Mouse (Mus musculus) E14TG2a.4 (cell line): ENCODE measurements around the gene Itga2.

Source experiments
- H3K27me3 ChIP-seq: 2 replicates; pipeline ENCODE4 v1.6.1; 2014; ENCODE audit warnings: low read length, control low read depth; ENCODE audit not compliant: insufficient read depth
- H3K36me3 ChIP-seq: 2 replicates; pipeline ENCODE4 v1.6.1; 2014; ENCODE audit warnings: low read length, control low read depth; ENCODE audit not compliant: insufficient read depth
- H3K4me1 ChIP-seq: replicated peaks from 2 replicates; pipeline ENCODE4 v1.6.1; 2014; ENCODE audit warnings: low read depth, low read length, control low read depth
- H3K4me3 ChIP-seq: replicated peaks from 2 replicates; pipeline ENCODE4 v1.5.1; 2014; ENCODE audit warnings: mild to moderate bottlenecking, low read length
- H3K9me3 ChIP-seq: 2 replicates; pipeline ENCODE4 v1.6.1; 2014; ENCODE audit warnings: low read length, control low read depth
- CTCF ChIP-seq: conservative IDR thresholded peaks from 2 replicates; pipeline ENCODE4 v1.5.1; 2014; ENCODE audit warnings: low read length
- NANOG ChIP-seq: IDR thresholded peaks from 2 replicates; pipeline ENCODE4 v1.6.1; 2014; ENCODE audit warnings: borderline replicate concordance, low read length, mixed read lengths
- POU5F1 ChIP-seq: IDR thresholded peaks from 2 replicates; pipeline ENCODE4 v1.6.1; 2014; ENCODE audit warnings: low read length, borderline replicate concordance

Itga2 gene

DNA sequence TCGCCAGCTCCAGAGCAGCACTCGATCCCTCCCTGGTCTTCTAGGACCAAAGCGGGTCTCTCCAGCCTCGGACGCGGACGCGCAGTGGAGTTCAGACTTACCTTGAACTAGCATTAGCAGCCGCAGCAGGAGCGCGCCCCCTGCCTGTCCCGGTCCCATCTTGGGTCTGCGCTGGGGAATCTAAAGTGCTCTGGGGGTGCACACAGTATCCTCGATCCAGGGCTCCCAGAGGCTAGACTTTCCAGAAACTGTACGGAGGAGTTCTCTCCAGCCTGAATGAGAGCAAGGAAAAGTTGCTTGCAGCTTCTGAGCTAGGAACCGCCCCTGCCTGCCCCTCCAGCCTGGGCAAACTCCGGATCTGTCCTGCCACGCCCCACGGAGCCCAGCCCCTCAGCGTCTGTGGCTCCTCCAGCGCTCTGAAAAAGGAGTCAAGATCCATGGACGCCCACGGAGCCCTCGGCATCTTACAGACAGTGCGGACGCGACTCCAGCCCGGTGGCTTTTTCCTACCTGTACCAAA, at the start of gene Itga2:
TSS of gene Itga2 (minus strand) at position 326 of the 520 bp plus-strand sequence.
- Histone ChIP-seq H3K9me3 (0 out of 2 replicates have a peak, but pooled peaks cover 2% of the 10 kb centered on the region), H3K4me3 (peak within 1 kb of the TSS; percentile 76), H3K4me1 (peaks cover 16% of the 10 kb centered on the region), H3K36me3 (no peaks in the 10 kb centered on the region), H3K27me3 (peaks cover 53% of the 10 kb centered on the region)
- TF ChIP-seq CTCF (peak; percentile 10; the same call in 1 of the 2 replicates), NANOG (no peak), POU5F1 (no peak)

DNA sequence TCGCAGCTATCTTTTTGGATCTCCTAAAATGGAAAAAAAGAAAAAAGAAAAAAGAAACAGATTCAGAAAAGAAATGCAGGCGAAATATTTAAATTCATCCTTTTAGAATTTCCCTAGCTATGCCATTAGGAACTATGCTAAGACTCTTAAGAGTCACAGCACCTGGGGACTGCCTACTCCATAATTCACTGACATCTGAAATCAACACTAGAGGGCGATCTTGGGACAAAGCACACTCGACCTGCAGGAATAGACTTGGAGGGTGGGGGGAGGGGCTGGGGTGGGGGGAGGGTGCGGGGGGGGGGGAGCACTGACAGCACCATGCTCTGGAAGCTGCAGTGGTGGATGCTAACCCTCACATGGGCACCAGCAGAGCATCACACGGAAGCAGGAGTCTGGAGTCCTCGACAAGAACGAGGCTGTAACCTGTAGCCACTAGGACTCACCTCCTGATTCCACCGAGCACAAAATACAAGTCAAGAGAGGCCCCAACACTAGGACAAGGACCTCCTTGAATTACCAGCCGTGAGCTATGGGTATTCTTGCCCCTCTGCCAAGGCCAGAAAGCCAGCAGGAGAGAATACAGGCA, 49.0 kb upstream of the Itga2 start:
- Histone ChIP-seq H3K4me3 (no peak overlapping the region), H3K4me1 (no peaks in the 10 kb centered on the region), H3K9me3 (no peaks in the 10 kb centered on the region), H3K36me3 (no peaks in the 10 kb centered on the region), H3K27me3 (no peaks in the 10 kb centered on the region)
- TF ChIP-seq CTCF, result peak; percentile 34
- TF ChIP-seq POU5F1, result no peak

DNA sequence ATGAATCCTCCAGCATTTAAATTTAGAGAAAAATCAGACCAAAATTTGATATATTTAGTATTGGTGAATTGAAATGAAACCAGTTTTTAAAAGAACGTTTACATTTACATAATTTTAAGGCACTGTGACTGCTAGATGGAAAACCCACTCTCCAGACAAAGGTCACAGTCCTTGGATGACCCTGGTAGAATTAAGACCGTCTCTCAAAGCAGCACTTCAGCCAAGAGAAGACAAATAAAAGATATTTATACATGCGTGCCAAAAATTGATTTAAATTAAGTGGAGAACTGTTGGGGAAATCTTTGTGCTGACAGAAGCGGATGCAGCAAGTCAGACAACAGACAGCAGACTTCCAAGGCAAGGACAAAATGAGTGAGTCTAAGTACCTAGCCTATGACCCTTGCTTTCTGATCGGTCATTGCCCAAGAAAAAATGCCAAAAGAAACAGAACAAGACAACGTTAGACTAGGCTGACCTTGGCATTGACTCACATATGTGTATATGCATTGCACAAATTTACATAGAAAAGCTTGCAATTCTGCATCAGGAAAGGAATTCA, 42.7 kb upstream of the Itga2 start:
- no peaks in the 10 kb centered on the region for H3K27me3 ChIP-seq
- no peaks in the 10 kb centered on the region for H3K9me3 ChIP-seq
- no peaks in the 10 kb centered on the region for H3K4me1 ChIP-seq
- no peaks in the 10 kb centered on the region for H3K36me3 ChIP-seq
- TF ChIP-seq CTCF, result no peak
- TF ChIP-seq NANOG, result no peak
- no peak for TF ChIP-seq POU5F1
- no peak overlapping the region for H3K4me3 ChIP-seq

- H3K27me3 ChIP-seq, result no peaks in the 10 kb centered on the region
- no peaks in the 10 kb centered on the region for H3K36me3 ChIP-seq
- no peak for TF ChIP-seq NANOG
- no peak for TF ChIP-seq POU5F1
- no peak for TF ChIP-seq CTCF
- H3K4me1 ChIP-seq, result no peaks in the 10 kb centered on the region
- H3K9me3 ChIP-seq, result no peaks in the 10 kb centered on the region
- H3K4me3 ChIP-seq, result no peak overlapping the region
Measured at GRCm38 (mm10) chr13:114971905-114972304, 40.0 kb upstream of the Itga2 start.

GRCm38 (mm10) chr13:114964233-114964632, 32.3 kb upstream of the Itga2 start:
- TF ChIP-seq CTCF, result peak; percentile 76
- TF ChIP-seq POU5F1, result no peak
- no peaks in the 10 kb centered on the region for H3K36me3 ChIP-seq

GRCm38 (mm10) chr13:114954516-114954915, 22.6 kb upstream of the Itga2 start:
- no peaks in the 10 kb centered on the region for H3K9me3 ChIP-seq
- no peaks in the 10 kb centered on the region for H3K27me3 ChIP-seq
- no peak for TF ChIP-seq POU5F1
- TF ChIP-seq NANOG, result no peak
- TF ChIP-seq CTCF, result no peak
- H3K4me3 ChIP-seq, result no peak overlapping the region
- H3K4me1 ChIP-seq, result no peaks in the 10 kb centered on the region
- no peaks in the 10 kb centered on the region for H3K36me3 ChIP-seq

More at GRCm38 (mm10) chr13:114964233-114964632, 32.3 kb upstream of the Itga2 start:
- no peaks in the 10 kb centered on the region for H3K27me3 ChIP-seq
- H3K4me1 ChIP-seq, result 0 out of 2 replicates have a peak, but pooled peaks cover 6% of the 10 kb centered on the region
- H3K4me3 ChIP-seq, result no peak overlapping the region
- H3K9me3 ChIP-seq, result no peaks in the 10 kb centered on the region

- Histone ChIP-seq H3K4me1 (peaks cover 16% of the 10 kb centered on the region), H3K9me3 (0 out of 2 replicates have a peak, but pooled peaks cover 2% of the 10 kb centered on the region), H3K4me3 (no peak overlapping the region), H3K27me3 (peaks cover 46% of the 10 kb centered on the region), H3K36me3 (no peaks in the 10 kb centered on the region)
- TF ChIP-seq NANOG (no peak), CTCF (no peak), POU5F1 (no peak)
Measured at GRCm38 (mm10) chr13:114933541-114933940, 1.6 kb upstream of the Itga2 start.

DNA sequence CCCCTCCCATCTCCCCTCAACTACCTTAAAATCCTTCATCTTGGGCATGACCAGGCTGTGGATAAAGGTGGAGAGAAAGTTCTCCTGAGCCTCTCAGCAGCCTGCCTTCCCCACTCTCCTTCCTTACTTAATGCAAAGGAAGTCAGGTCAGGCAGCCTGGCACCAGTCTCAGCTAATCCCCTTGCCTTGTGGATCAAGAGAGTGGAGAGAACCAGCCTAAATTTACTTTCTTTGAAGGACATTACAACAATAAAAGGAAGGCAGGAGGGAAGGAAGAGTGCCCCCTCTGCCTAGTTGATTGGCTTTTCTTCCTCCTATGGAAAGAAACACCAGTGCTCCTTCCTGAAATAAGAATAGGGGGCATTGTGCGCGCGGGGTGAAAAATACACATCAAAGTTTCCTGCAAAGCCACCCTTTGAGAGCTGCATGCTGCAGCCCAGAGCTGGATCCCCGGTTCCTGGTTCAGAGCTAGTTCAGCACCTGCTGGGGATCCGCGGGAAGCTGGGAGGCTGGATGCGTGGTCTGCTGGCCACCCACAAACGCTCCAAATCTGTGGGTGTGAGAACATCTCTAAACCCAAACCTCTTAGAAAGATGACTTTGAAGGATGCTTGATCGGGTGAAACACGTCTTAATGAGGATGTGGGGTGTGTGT, 777 bp downstream of the Itga2 start:
- H3K9me3 ChIP-seq, result 0 out of 2 replicates have a peak, but pooled peaks cover 2% of the 10 kb centered on the region
- peaks cover 16% of the 10 kb centered on the region for H3K4me1 ChIP-seq
- H3K27me3 ChIP-seq, result peaks cover 53% of the 10 kb centered on the region
- TF ChIP-seq POU5F1 (no peak), NANOG (no peak), CTCF (no peak)
- H3K36me3 ChIP-seq, result no peaks in the 10 kb centered on the region
- H3K4me3 ChIP-seq, result peak overlapping the region; percentile 76
